Mouse (Mus musculus) T-cell, adult 2 months (primary cell): ENCODE measurements around the gene Stk39.

Experiments
- DNase-seq: peaks from one replicate; pipeline ENCODE4 v3.0.0; 2022; ENCODE audit warnings: low spot score

The Stk39 gene

GRCm38 (mm10) chr2:68381881-68382280 lies 90.2 kb downstream of the Stk39 start:
- peak; percentile 8 for DNase-seq

GRCm38 (mm10) chr2:68381205-68381604 lies 90.9 kb downstream of the Stk39 start:
- DNase-seq = peak; percentile 23

GRCm38 (mm10) chr2:68379631-68380030 lies 92.4 kb downstream of the Stk39 start:
- no peak for DNase-seq

GRCm38 (mm10) chr2:68378319-68378718 lies 93.7 kb downstream of the Stk39 start:
- no peak for DNase-seq

- no peak for DNase-seq
These were observed 94.8 kb downstream of the Stk39 start for GRCm38 (mm10) chr2:68377251-68377681.

GRCm38 (mm10) chr2:68376660-68377059 lies 95.4 kb downstream of the Stk39 start:
- DNase-seq = no peak

GRCm38 (mm10) chr2:68374202-68374601 lies 97.9 kb downstream of the Stk39 start:
- DNase-seq = no peak

GRCm38 (mm10) chr2:68371912-68372311 lies 100.2 kb downstream of the Stk39 start:
- DNase-seq = no peak

- no peak for DNase-seq
These were observed 101.7 kb downstream of the Stk39 start for GRCm38 (mm10) chr2:68370326-68370725.

GRCm38 (mm10) chr2:68369080-68369479 lies 103.0 kb downstream of the Stk39 start:
- DNase-seq = no peak

GRCm38 (mm10) chr2:68367944-68368343 lies 104.1 kb downstream of the Stk39 start:
- DNase-seq = no peak

- no peak for DNase-seq
These were observed 105.2 kb downstream of the Stk39 start for GRCm38 (mm10) chr2:68366897-68367193.

GRCm38 (mm10) chr2:68366091-68366896 lies 105.8 kb downstream of the Stk39 start:
- no peak for DNase-seq

GRCm38 (mm10) chr2:68365504-68365903 lies 106.6 kb downstream of the Stk39 start:
- no peak for DNase-seq

GRCm38 (mm10) chr2:68364181-68364900 lies 107.7 kb downstream of the Stk39 start:
- peak; percentile 46 for DNase-seq

- no peak for DNase-seq
These were observed 108.9 kb downstream of the Stk39 start for GRCm38 (mm10) chr2:68363159-68363558.

GRCm38 (mm10) chr2:68361701-68362100 lies 110.4 kb downstream of the Stk39 start:
- DNase-seq = no peak

- peak; percentile 54 for DNase-seq
These were observed 121.4 kb downstream of the Stk39 start for GRCm38 (mm10) chr2:68350621-68351020.

- peak; percentile 39 for DNase-seq
These were observed 122.3 kb downstream of the Stk39 start for GRCm38 (mm10) chr2:68349593-68350383.

GRCm38 (mm10) chr2:68348966-68349365 lies 123.1 kb downstream of the Stk39 start:
- DNase-seq = no peak

- DNase-seq = no peak
These were observed 125.3 kb downstream of the Stk39 start for GRCm38 (mm10) chr2:68346606-68347237.

GRCm38 (mm10) chr2:68345269-68345668 lies 126.8 kb downstream of the Stk39 start:
- no peak for DNase-seq
